Mouse (Mus musculus) heart, adult 9 months (tissue): Measurements from ENCODE around the gene Tmem38a.
A peak's percentile ranks its signal among the peaks of the same experiment; 100 is the strongest.

Experiments
- DNase-seq, 2 experiments: peaks; one replicate each; pipeline ENCODE4 v3.0.0; 2022; ENCODE audit warnings: low spot score in 2 of 2

The Tmem38a gene

GRCm38 (mm10) chr8:72584390-72584789 is 12.5 kb downstream of the Tmem38a start:
- DNase-seq: peak in 1 of 2 experiments; percentile 41

- DNase-seq: peak; percentile 62 to 80
Observed at GRCm38 (mm10) chr8:72587806-72588205, 16.0 kb downstream of the Tmem38a start.

DNA sequence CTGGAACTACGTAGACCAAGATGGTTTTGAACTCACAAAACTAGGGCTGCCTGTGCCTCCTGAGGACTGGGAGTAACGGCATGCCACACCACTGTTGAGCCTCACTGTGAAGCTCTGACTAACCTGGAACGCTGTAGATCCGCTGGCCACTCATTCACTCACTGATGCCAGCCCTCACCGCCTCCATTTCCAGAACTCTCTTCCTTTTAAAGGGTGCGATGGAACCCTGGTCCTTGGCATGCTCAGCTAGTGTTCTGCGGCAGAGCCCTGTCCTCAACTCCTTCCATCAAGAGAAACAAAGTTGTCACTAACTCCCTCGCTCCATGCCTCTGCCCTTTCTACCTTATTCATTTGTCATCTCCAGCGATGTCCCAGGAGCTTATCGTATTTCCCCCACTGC is 17.0 kb downstream of the Tmem38a start:
- no peak for DNase-seq

- peak; percentile 55 to 59 for DNase-seq
Observed at GRCm38 (mm10) chr8:72589286-72589685, 17.4 kb downstream of the Tmem38a start.

DNA sequence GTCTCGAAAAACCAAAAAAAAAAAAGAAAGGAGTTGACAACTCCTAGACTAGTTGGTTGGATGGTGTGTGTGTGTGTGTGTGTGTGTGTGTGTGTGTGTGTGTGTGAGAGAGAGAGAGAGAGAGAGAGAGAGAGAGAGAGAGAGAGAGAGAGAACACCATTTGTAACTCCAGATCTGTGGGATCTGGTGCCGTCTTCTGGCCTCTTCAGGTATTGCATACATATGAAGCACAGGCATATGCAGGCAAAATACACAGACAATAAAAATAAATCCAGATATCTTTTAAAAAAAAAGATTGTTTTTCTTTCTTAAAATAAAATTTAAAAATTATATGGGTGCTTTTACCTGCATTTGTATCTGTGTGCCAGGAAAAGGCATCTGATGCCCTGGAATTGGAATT is 18.3 kb downstream of the Tmem38a start:
- no peak for DNase-seq
